Mouse (Mus musculus) telencephalon, adult 2 months (tissue): ENCODE measurements around the gene Olfr1131.
"Not testable (repeated sequence)": the region's sequence is repeated elsewhere in the genome, so short reads cannot be mapped to it uniquely, and the experiment has no call there.

Experiments used
- DNase-seq: peaks from one replicate; pipeline ENCODE4 v3.0.0-alpha.2; 2011; ENCODE audit warnings: low read depth, low spot score

Gene Olfr1131

DNA sequence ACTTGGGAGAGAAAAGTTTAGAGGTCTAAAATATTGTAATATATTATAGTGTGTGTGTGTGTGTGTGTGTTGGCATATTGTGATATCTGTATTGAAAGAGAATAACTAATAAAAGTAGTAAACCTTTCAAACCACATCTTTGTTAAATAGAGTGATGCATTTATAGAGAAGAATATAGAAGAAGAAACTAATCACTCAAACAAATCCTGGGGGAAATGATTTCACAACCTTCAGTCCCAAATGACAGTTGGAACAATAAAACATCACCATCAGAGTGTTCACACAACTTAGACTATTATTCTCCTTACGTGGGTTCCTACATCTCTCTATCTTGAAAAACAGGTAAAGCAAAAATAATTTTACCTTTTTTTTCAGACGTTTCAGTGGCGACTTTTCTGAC is at the start of gene Olfr1131:
Gene Olfr1131, plus strand, starts transcription at position 301 of the 400 bp plus-strand sequence.
- DNase-seq, result no peak

DNA sequence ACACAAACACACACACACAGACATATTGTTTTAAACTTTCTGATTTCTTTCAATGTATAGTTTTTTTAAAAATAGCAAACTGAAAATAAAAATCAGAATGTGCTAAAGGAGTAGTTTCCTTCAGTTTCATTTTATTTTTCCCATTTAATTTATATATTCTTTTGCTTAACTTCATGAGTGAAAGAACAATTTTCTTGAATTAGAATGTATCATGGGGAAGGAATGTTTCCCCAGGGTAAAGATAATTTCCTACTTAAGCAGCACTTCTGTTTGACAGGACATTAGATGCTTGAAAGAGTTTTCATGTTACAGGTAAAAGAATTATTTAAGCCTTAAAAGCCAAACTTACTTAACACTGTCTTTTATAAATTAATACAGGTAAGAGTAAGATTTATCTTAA is 21.0 kb upstream of the Olfr1131 start, which contains the start of gene Olfr1130:
Gene Olfr1130, plus strand, starts transcription at position 301 of the 400 bp plus-strand sequence.
- not testable (repeated sequence) for DNase-seq

DNA sequence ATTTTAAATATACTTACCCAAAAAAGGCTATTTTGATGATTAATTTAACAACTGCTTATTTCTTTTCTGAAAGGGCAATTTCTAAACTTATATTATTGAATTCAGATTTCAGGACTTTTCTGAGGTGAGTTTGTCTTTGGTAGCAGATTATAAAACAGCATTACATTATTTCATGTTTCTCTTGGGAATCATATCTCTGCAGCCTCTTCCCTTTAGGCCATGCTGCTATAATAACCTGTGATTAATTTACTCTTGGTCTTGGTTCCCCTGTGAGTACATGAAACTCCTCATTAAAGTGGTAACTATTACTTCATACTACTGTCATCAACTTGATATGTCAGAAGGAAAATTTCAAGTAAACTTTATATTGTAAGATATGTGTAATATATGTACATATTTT is 10.5 kb downstream of the Olfr1131 start, which contains the start of gene Olfr1132:
Gene Olfr1132, minus strand, starts transcription at position 101 of the 400 bp plus-strand sequence.
- DNase-seq, result no peak

DNA sequence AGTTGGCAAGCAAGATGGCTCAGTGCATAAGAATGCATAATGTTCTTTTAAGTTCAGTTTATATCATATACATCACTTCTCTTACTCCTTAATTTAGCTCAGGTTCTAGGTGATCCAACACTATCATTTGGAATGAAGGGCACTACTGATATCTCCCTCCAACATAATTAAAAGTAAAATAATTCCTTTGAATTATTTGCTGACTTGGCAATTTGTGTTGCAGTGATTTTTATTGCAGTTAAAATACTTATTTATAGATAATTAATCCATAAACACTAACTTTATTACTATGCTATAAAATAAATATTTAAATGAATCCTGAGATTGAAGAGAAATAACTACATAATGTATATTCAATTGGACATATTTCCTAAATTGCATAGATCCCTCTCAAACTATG is 15.5 kb downstream of the Olfr1131 start:
- no peak for DNase-seq

DNA sequence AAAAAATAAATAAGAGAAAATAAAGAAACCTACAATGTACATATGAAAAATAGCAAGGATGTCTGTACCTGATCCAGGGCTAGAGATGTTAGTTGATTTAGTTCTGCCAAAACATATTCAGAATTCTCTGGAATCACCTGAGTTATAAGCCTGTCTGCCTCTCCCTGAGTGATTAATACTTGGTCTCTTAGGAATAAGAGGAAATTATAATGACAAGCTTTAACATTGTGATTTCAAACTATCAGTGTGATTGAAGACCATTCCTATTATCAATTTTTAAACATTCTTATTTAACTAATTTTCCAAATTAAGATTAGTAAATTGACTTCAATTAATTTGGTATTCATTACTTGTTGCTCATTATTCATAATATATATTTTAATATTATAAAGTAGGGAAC is 20.4 kb downstream of the Olfr1131 start, which contains the start of gene Olfr1133:
Gene Olfr1133, minus strand, starts transcription at position 101 of the 400 bp plus-strand sequence.
- DNase-seq, result no peak

DNA sequence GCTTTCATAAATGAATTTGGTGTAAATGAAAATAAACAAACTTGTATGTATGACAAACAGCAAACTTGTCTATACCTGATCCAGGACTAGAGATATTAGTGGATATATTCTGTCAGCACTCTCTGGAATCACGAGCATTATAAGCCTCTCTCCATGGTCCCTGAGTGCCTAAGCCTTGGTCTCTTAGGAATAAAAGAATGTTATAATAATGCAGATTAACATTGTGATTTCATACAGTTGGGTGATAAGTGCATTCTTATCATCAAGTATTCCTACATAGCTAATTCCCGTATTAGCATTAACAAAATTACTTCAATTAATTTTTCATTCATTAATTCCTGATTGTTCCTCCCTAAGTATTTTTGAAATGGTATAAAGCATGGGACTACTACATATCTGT is 31.5 kb downstream of the Olfr1131 start, which contains the start of gene Olfr1134:
Gene Olfr1134, minus strand, starts transcription at position 101 of the 400 bp plus-strand sequence.
- no peak for DNase-seq

DNA sequence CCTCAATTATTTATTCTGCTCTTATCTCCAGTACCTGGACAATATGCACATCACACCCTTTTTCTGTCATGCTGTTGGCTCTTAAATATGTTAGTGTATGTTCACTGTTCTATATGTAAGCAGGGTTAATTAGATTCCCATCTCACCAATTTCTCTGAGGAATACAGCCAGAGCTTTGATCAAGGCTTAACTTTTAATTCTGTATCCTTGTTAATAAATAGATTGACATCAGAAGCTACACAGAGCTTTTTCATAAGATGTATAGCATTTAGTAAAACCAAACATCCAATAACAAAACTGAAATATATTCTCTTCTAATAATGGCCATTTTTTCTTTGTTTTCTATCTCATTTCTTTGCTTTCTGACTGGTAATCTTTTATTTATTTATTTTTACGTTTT is 46.7 kb downstream of the Olfr1131 start, which contains the start of gene Olfr1135:
Gene Olfr1135, minus strand, starts transcription at position 101 of the 400 bp plus-strand sequence.
- no peak for DNase-seq
